Mouse (Mus musculus): Measurements from ENCODE around the gene Ksr2. TPM values are rescaled to one million over a fixed set of nuclear protein-coding genes. Genes with fewer than 3 reads are reported as not detected.
"Not testable (repeated sequence)": the region's sequence is repeated elsewhere in the genome, so short reads cannot be mapped to it uniquely, and the experiment has no call there.

Ksr2 gene
- total RNA-seq (2021) = 10 to 100 TPM; 37.4 to 41.0 TPM

GRCm38 (mm10) chr5:117413507-117414501 lies at the start of gene Ksr2:
TSS of gene Ksr2 (plus strand) at chr5:117414000.
- intact Hi-C loops (cut with DNase I) = loop anchor here (1.0 to 10.0 kb wide), 3 partner anchors 57 to 431 kb away; partner anchors contain the start of gene Wsb2
- DNase-seq (ENCODE audit: low spot score in 2 of 2) = peak; percentile 83 to 85

- intact Hi-C loops (cut with DNase I) = no loop called here
Observed at GRCm38 (mm10) chr5:117364821-117365220, 49.0 kb upstream of the Ksr2 start.

GRCm38 (mm10) chr5:117365904-117366561 lies 47.8 kb upstream of the Ksr2 start:
- DNase-seq (ENCODE audit: low spot score in 2 of 2) = no peak
- intact Hi-C loops (cut with DNase I) = no loop called here

More at GRCm38 (mm10) chr5:117364821-117365220, 49.0 kb upstream of the Ksr2 start:
- DNase-seq (ENCODE audit: low spot score in 2 of 2) = no peak

GRCm38 (mm10) chr5:117367206-117367605 lies 46.6 kb upstream of the Ksr2 start:
- no peak for DNase-seq (ENCODE audit: low spot score in 2 of 2)
- intact Hi-C loops (cut with DNase I) = no loop called here

- intact Hi-C loops (cut with DNase I) = no loop called here
- no peak for DNase-seq (ENCODE audit: low spot score in 2 of 2)
Observed at GRCm38 (mm10) chr5:117370592-117370991, 43.2 kb upstream of the Ksr2 start.

GRCm38 (mm10) chr5:117373418-117373817 lies 40.4 kb upstream of the Ksr2 start:
- intact Hi-C loops (cut with DNase I) = no loop called here
- DNase-seq (ENCODE audit: low spot score in 2 of 2) = no peak

GRCm38 (mm10) chr5:117374372-117375049 lies 39.3 kb upstream of the Ksr2 start:
- peak in 1 of 2 experiments; percentile 83 for DNase-seq (ENCODE audit: low spot score in 2 of 2)
- intact Hi-C loops (cut with DNase I) = no loop called here

GRCm38 (mm10) chr5:117376331-117376761 lies 37.5 kb upstream of the Ksr2 start:
- peak; percentile 57 to 66 for DNase-seq (ENCODE audit: low spot score in 2 of 2)

GRCm38 (mm10) chr5:117377731-117378130 lies 36.1 kb upstream of the Ksr2 start:
- DNase-seq (ENCODE audit: low spot score in 2 of 2); intact Hi-C loops (cut with DNase I): not testable (repeated sequence)

More at GRCm38 (mm10) chr5:117376331-117376761, 37.5 kb upstream of the Ksr2 start:
- intact Hi-C loops (cut with DNase I) = no loop called here

- intact Hi-C loops (cut with DNase I) = no loop called here
- DNase-seq (ENCODE audit: low spot score in 2 of 2) = no peak
Observed at GRCm38 (mm10) chr5:117380199-117380598, 33.6 kb upstream of the Ksr2 start.

GRCm38 (mm10) chr5:117381785-117382184 lies 32.0 kb upstream of the Ksr2 start:
- intact Hi-C loops (cut with DNase I) = no loop called here

GRCm38 (mm10) chr5:117383198-117383597 lies 30.6 kb upstream of the Ksr2 start:
- DNase-seq (ENCODE audit: low spot score in 2 of 2) = no peak
- intact Hi-C loops (cut with DNase I) = no loop called here

More at GRCm38 (mm10) chr5:117381785-117382184, 32.0 kb upstream of the Ksr2 start:
- no peak for DNase-seq (ENCODE audit: low spot score in 2 of 2)

GRCm38 (mm10) chr5:117388296-117388751 lies 25.5 kb upstream of the Ksr2 start:
- no peak for DNase-seq (ENCODE audit: low spot score in 2 of 2)
- intact Hi-C loops (cut with DNase I) = loop anchor here (5.0 kb wide), 2 partner anchors 81 to 104 kb away; no protein-coding TSS in a partner anchor

- DNase-seq (ENCODE audit: low spot score in 2 of 2) = peak; percentile 94 to 96
- intact Hi-C loops (cut with DNase I) = loop anchor here (5.0 kb wide), 2 partner anchors 82 to 103 kb away; no protein-coding TSS in a partner anchor
Observed at GRCm38 (mm10) chr5:117388877-117389276, 24.9 kb upstream of the Ksr2 start, which contains the start of gene Rfc5. TSS of gene Rfc5 (minus strand) at chr5:117389047.

- no peak for DNase-seq (ENCODE audit: low spot score in 2 of 2)
- intact Hi-C loops (cut with DNase I) = no loop called here
Observed at GRCm38 (mm10) chr5:117390895-117391294, 22.9 kb upstream of the Ksr2 start.

- intact Hi-C loops (cut with DNase I) = no loop called here
- no peak for DNase-seq (ENCODE audit: low spot score in 2 of 2)
Observed at GRCm38 (mm10) chr5:117395834-117396233, 18.0 kb upstream of the Ksr2 start.

- intact Hi-C loops (cut with DNase I) = no loop called here
Observed at GRCm38 (mm10) chr5:117396596-117397014, 17.2 kb upstream of the Ksr2 start.

GRCm38 (mm10) chr5:117397371-117397770 lies 16.4 kb upstream of the Ksr2 start:
- no peak for DNase-seq (ENCODE audit: low spot score in 2 of 2)
- intact Hi-C loops (cut with DNase I) = no loop called here

More at GRCm38 (mm10) chr5:117396596-117397014, 17.2 kb upstream of the Ksr2 start:
- no peak for DNase-seq (ENCODE audit: low spot score in 2 of 2)

GRCm38 (mm10) chr5:117398007-117398550 lies 15.7 kb upstream of the Ksr2 start:
- intact Hi-C loops (cut with DNase I) = no loop called here
- DNase-seq (ENCODE audit: low spot score in 2 of 2) = no peak

All from left cerebral cortex, postnatal 25 days (tissue).